Mouse (Mus musculus) liver, adult 2 months (tissue): ENCODE measurements around the gene Pgm2l1.

Source experiments
- CTCF ChIP-seq: fragments of 200-500 bp; IDR thresholded peaks from 2 replicates; pipeline ENCODE4 v1.5.1; 2011; ENCODE audit warnings: low read depth, low read length, control low read depth
- POLR2A ChIP-seq: fragments of 200-500 bp; IDR thresholded peaks from 2 replicates; pipeline ENCODE4 v1.6.1; 2011; ENCODE audit warnings: low read length, control low read depth; ENCODE audit not compliant: insufficient read depth; ENCODE audit errors: extremely low read depth

DNA sequence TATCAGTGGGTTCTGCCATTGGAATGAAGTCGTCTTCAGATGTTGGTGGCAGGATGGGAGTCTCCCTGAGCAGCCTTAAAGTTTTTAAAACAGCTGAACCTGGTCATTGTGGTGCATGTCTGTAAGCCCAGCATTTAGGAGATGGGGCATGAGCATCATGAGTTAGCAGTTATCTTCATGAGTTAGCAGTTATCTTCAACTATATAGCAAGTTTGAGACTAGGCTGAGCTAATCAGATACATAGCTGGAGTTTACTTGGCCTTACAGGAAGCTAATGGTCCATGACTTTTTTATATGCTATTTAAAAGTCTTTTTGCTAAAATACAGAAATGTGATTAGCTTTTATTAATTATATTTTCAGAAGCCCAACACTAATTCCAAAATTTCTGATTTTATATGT is 11.1 kb downstream of the Pgm2l1 start:
- TF ChIP-seq CTCF, result no peak
- TF ChIP-seq POLR2A, result no peak
